Mouse (Mus musculus) hindbrain, embryonic 15.5 days (tissue): ENCODE measurements around the gene Rfc2. TPM values are rescaled to one million over a fixed set of nuclear protein-coding genes. Genes with fewer than 3 reads are reported as not detected.

ENCODE experiments used
- ATAC-seq: fragments of 200-750 bp; cut with Nextera tagmentation; 2 replicates; pipeline ENCODE4 v1.8.0; 2017; ENCODE audit warnings: low read depth, moderate number of reproducible peaks, moderate TSS enrichment; ENCODE audit not compliant: low FRiP score
- H3K27ac ChIP-seq: fragments of 300-500 bp; sonication (generic); replicated peaks from 2 replicates; pipeline ENCODE4 v1.5.1; 2015; ENCODE audit warnings: mild to moderate bottlenecking, inconsistent platforms
- H3K27me3 ChIP-seq: fragments of 300-500 bp; sonication (generic); 2 replicates; pipeline ENCODE4 v1.6.1; 2015; ENCODE audit warnings: control low read depth, inconsistent platforms
- H3K36me3 ChIP-seq: fragments of 300-500 bp; sonication (generic); 2 replicates; pipeline ENCODE4 v1.6.1; 2015; ENCODE audit warnings: control low read depth, inconsistent platforms
- H3K4me1 ChIP-seq: fragments of 300-500 bp; sonication (generic); replicated peaks from 2 replicates; pipeline ENCODE4 v1.6.1; 2015; ENCODE audit warnings: control low read depth, inconsistent platforms
- H3K4me2 ChIP-seq: fragments of 300-500 bp; sonication (generic); 2 replicates; pipeline ENCODE4 v1.6.1; 2015; ENCODE audit warnings: moderate library complexity, mild to moderate bottlenecking, inconsistent platforms
- H3K4me3 ChIP-seq: fragments of 300-500 bp; sonication (generic); 2 replicates; pipeline ENCODE4 v1.5.1; 2015; ENCODE audit warnings: mild to moderate bottlenecking, inconsistent platforms
- H3K9ac ChIP-seq: fragments of 300-500 bp; sonication (generic); 2 replicates; pipeline ENCODE4 v1.6.1; 2015; ENCODE audit warnings: inconsistent platforms
- H3K9me3 ChIP-seq: fragments of 300-500 bp; sonication (generic); 2 replicates; pipeline ENCODE4 v1.6.1; 2016; ENCODE audit warnings: control low read depth, inconsistent platforms
- WGBS: fragments of 180-500 bp; shearing (Covaris S2); methylation state at CpG from one replicate; pipeline ENCODE4 v1.1.7; 2015; 5-methylcytosine and 5-hydroxymethylcytosine counted together
- polyA plus RNA-seq: library from polyadenylated mRNA; unstranded; fragments of >200 nt; fragmentation: Nextera tagmentation; extraction: Ambion mirVana; gene quantifications from 2 replicates; pipeline ENCODE4 v1.2.1, GENCODE M21; 2015

Gene Rfc2
- polyA plus RNA-seq, 1 experiment from 2014 or later: 194 TPM

- ATAC-seq: no peak
- peak overlapping the region; percentile 99 for H3K27ac ChIP-seq
Observed at GRCm38 (mm10) chr5:134550836-134551232, 30.3 kb upstream of the Rfc2 start.

GRCm38 (mm10) chr5:134551233-134552109, 29.7 kb upstream of the Rfc2 start:
- WGBS: under 1% methylated on average over 45 of the region's 52 CpGs
- Histone ChIP-seq H3K9me3 (no peaks in the 10 kb centered on the region), H3K27ac (peak overlapping the region; percentile 99), H3K4me2 (peak overlapping the region; percentile 93), H3K4me1 (peaks cover 65% of the 10 kb centered on the region), H3K27me3 (no peaks in the 10 kb centered on the region), H3K4me3 (peak overlapping the region; percentile 96), H3K36me3 (no peaks in the 10 kb centered on the region), H3K9ac (peak overlapping the region; percentile 99)
- ATAC-seq: peak; percentile 25

More at GRCm38 (mm10) chr5:134550836-134551232, 30.3 kb upstream of the Rfc2 start:
- Histone ChIP-seq H3K36me3 (no peaks in the 10 kb centered on the region), H3K9me3 (no peaks in the 10 kb centered on the region), H3K4me1 (peaks cover 69% of the 10 kb centered on the region), H3K9ac (peak overlapping the region; percentile 99), H3K27me3 (no peaks in the 10 kb centered on the region), H3K4me3 (peak overlapping the region; percentile 96), H3K4me2 (peak overlapping the region; percentile 93)
- 5% methylated on average over 6 of the region's 6 CpGs for WGBS

GRCm38 (mm10) chr5:134552110-134552972, 28.8 kb upstream of the Rfc2 start, which contains the start of gene Clip2:
TSS of gene Clip2 (minus strand) at chr5:134552434.
- ATAC-seq: peak; percentile 92
- Histone ChIP-seq H3K4me3 (peak within 1 kb of the TSS; percentile 96), H3K9me3 (no peaks in the 10 kb centered on the region), H3K27ac (peak within 1 kb of the TSS; percentile 99), H3K4me1 (peaks cover 57% of the 10 kb centered on the region), H3K36me3 (no peaks in the 10 kb centered on the region), H3K4me2 (peak within 1 kb of the TSS; percentile 93), H3K27me3 (no peaks in the 10 kb centered on the region), H3K9ac (peak within 1 kb of the TSS; percentile 99)
- WGBS: under 1% methylated on average over 58 of the region's 61 CpGs

GRCm38 (mm10) chr5:134553951-134554546, 27.1 kb upstream of the Rfc2 start:
- Histone ChIP-seq H3K4me2 (no peak overlapping the region), H3K9me3 (no peaks in the 10 kb centered on the region), H3K36me3 (no peaks in the 10 kb centered on the region), H3K27ac (no peak overlapping the region), H3K9ac (no peak overlapping the region), H3K27me3 (no peaks in the 10 kb centered on the region), H3K4me1 (peaks cover 40% of the 10 kb centered on the region), H3K4me3 (no peak overlapping the region)
- no peak for ATAC-seq
- WGBS: 82% methylated on average over 5 of the region's 5 CpGs

GRCm38 (mm10) chr5:134555463-134556164, 25.6 kb upstream of the Rfc2 start:
- Histone ChIP-seq H3K36me3 (no peaks in the 10 kb centered on the region), H3K27me3 (no peaks in the 10 kb centered on the region), H3K9me3 (no peaks in the 10 kb centered on the region), H3K4me3 (no peak overlapping the region), H3K4me1 (peaks cover 24% of the 10 kb centered on the region), H3K9ac (no peak overlapping the region), H3K4me2 (peak overlapping the region; percentile 38), H3K27ac (no peak overlapping the region)
- 12% methylated on average over 20 of the region's 20 CpGs for WGBS
- ATAC-seq: no peak

GRCm38 (mm10) chr5:134560071-134560449, 21.1 kb upstream of the Rfc2 start, which contains the start of gene Syna:
TSS of gene Syna (minus strand) at chr5:134560171.
- Histone ChIP-seq H3K4me2 (no peak within 1 kb of the TSS), H3K27me3 (no peaks in the 10 kb centered on the region), H3K36me3 (no peaks in the 10 kb centered on the region), H3K27ac (no peak within 1 kb of the TSS), H3K9ac (no peak within 1 kb of the TSS), H3K4me1 (peaks cover 9% of the 10 kb centered on the region), H3K4me3 (no peak within 1 kb of the TSS), H3K9me3 (no peaks in the 10 kb centered on the region)
- WGBS: 94% methylated on average over 7 of the region's 7 CpGs
- no peak for ATAC-seq

- H3K9ac ChIP-seq: no peak overlapping the region
- H3K36me3 ChIP-seq: no peaks in the 10 kb centered on the region
- ATAC-seq: no peak
Observed at GRCm38 (mm10) chr5:134560450-134561171, 20.6 kb upstream of the Rfc2 start.

GRCm38 (mm10) chr5:134564272-134564671, 16.9 kb upstream of the Rfc2 start:
- Histone ChIP-seq H3K27me3 (no peaks in the 10 kb centered on the region), H3K27ac (no peak overlapping the region), H3K9ac (no peak overlapping the region), H3K4me2 (no peak overlapping the region), H3K4me3 (no peak overlapping the region), H3K4me1 (no peaks in the 10 kb centered on the region), H3K36me3 (no peaks in the 10 kb centered on the region), H3K9me3 (no peaks in the 10 kb centered on the region)
- ATAC-seq: no peak
- WGBS: 100% methylated on average over 2 of the region's 2 CpGs

More at GRCm38 (mm10) chr5:134560450-134561171, 20.6 kb upstream of the Rfc2 start:
- Histone ChIP-seq H3K4me3 (no peak overlapping the region), H3K27ac (no peak overlapping the region), H3K9me3 (no peaks in the 10 kb centered on the region), H3K4me2 (no peak overlapping the region), H3K4me1 (peaks cover 3% of the 10 kb centered on the region), H3K27me3 (no peaks in the 10 kb centered on the region)
- WGBS: 85% methylated on average over 16 of the region's 16 CpGs

GRCm38 (mm10) chr5:134565696-134566095, 15.5 kb upstream of the Rfc2 start:
- no peaks in the 10 kb centered on the region for H3K36me3 ChIP-seq
- ATAC-seq: no peak
- H3K27ac ChIP-seq: no peak overlapping the region
- H3K27me3 ChIP-seq: no peaks in the 10 kb centered on the region
- no peak overlapping the region for H3K4me2 ChIP-seq
- H3K9ac ChIP-seq: no peak overlapping the region
- no peaks in the 10 kb centered on the region for H3K4me1 ChIP-seq
- 97% methylated on average over 6 of the region's 6 CpGs for WGBS
- no peak overlapping the region for H3K4me3 ChIP-seq
- no peaks in the 10 kb centered on the region for H3K9me3 ChIP-seq

- Histone ChIP-seq H3K27ac (no peak overlapping the region), H3K9me3 (no peaks in the 10 kb centered on the region), H3K4me3 (no peak overlapping the region), H3K4me1 (peaks cover 12% of the 10 kb centered on the region), H3K27me3 (no peaks in the 10 kb centered on the region), H3K36me3 (no peaks in the 10 kb centered on the region), H3K4me2 (no peak overlapping the region), H3K9ac (no peak overlapping the region)
- no peak for ATAC-seq
- 93% methylated on average over 4 of the region's 4 CpGs for WGBS
Observed at GRCm38 (mm10) chr5:134567445-134567844, 13.7 kb upstream of the Rfc2 start.

GRCm38 (mm10) chr5:134568030-134568429, 13.1 kb upstream of the Rfc2 start:
- 77% methylated on average over 3 of the region's 3 CpGs for WGBS
- no peak for ATAC-seq
- Histone ChIP-seq H3K4me3 (no peak overlapping the region), H3K36me3 (no peaks in the 10 kb centered on the region), H3K9me3 (no peaks in the 10 kb centered on the region), H3K4me1 (peaks cover 16% of the 10 kb centered on the region), H3K9ac (no peak overlapping the region), H3K27me3 (no peaks in the 10 kb centered on the region), H3K4me2 (no peak overlapping the region), H3K27ac (no peak overlapping the region)
